8 mouse cellular contexts compared by ENCODE assay signal in the genomic region with DNA sequence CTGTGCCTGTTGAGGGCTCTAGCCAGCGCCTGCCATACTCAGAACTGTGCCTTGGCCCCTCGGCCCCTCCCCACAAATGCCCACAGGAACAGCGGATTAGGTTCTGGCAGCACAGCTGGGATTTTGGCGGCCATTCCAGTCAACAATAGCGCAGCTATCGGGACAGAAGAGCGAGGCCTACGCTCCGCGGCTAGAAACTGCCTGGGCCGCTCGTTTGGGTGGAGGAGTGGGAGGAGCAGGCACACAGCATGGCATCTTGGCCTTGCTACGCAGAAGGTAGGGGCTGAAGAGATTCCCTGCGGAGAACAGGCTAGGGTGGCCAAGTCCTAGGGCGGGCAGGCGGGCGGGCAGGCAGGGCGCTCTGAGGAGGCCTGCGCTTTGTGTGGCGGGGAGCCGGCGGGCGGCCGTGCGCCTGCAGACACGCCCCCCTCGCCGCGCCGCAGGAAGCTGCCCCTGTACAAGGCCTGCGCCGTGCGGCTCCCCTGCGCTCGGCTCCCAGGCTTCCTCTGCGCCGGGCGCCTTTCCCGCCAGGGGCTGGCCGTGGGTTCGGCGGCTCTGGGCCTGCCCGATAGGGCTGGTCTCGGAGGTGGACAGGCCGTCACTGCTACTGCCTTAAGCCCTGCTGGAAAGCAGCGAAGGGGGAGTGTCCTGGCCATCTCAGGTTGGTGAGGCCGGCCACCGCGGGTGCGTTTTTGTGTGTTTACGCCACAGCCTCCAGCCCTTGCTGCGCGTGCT. TPM values are rescaled to one million over a fixed set of nuclear protein-coding genes. Genes with fewer than 3 reads are reported as not detected.
DNase-seq lines count a peak whose midpoint lies in the region; ATAC-seq and TF ChIP-seq lines count a peak whose summit lies in the region.

No protein-coding gene starts in this region.

- in situ Hi-C loops in CH12.LX (cut with MboI; ENCODE audit: low pct_ligation_motif_present, low pct_unique_long_range_greater_than_20kb, low sequenced_read_pairs) = no loop called here

- H3K4me1 ChIP-seq in CH12.LX (ENCODE audit: control insufficient read depth in 1 of 2, insufficient read depth in 2 of 2) = peaks cover 2 to 65% of the 10 kb centered on the region in 2 experiments; a peak in 3 of 4 replicates
- H3K4me1 ChIP-seq in forebrain, embryonic 11.5 days (replicated peaks; ENCODE audit: control insufficient read depth, insufficient read depth, low read length) = peaks cover 14% of the 10 kb centered on the region
- H3K4me1 ChIP-seq in heart, embryonic 16.5 days (ENCODE audit: control insufficient read depth, insufficient read depth, low read length) = peaks cover 53% of the 10 kb centered on the region
- peaks cover 81% of the 10 kb centered on the region for H3K4me1 ChIP-seq in liver, embryonic 15.5 days (replicated peaks)
- peaks cover 18% of the 10 kb centered on the region for H3K4me1 ChIP-seq in neural tube, embryonic 11.5 days (ENCODE audit: control insufficient read depth, insufficient read depth, low read length)
- H3K4me1 ChIP-seq in stomach, embryonic 16.5 days (ENCODE audit: control insufficient read depth, insufficient read depth, low read length) = peaks cover 34% of the 10 kb centered on the region

- no peaks in the 10 kb centered on the region for H3K27me3 ChIP-seq in CH12.LX (replicated peaks)
- no peaks in the 10 kb centered on the region for H3K27me3 ChIP-seq in forebrain, embryonic 11.5 days (ENCODE audit: control insufficient read depth, insufficient read depth, low read length)
- no peaks in the 10 kb centered on the region for H3K27me3 ChIP-seq in heart, embryonic 16.5 days (ENCODE audit: control insufficient read depth, insufficient read depth, low read length)
- H3K27me3 ChIP-seq in liver, embryonic 15.5 days = no peaks in the 10 kb centered on the region
- no peaks in the 10 kb centered on the region for H3K27me3 ChIP-seq in neural tube, embryonic 11.5 days (ENCODE audit: control insufficient read depth, insufficient read depth, low read length)
- no peaks in the 10 kb centered on the region for H3K27me3 ChIP-seq in stomach, embryonic 16.5 days (ENCODE audit: control insufficient read depth, insufficient read depth, low read length)

- TF ChIP-seq POLR2A in CH12.LX (IDR thresholded peaks at IDR 0.05; ENCODE audit: low read depth, low read length) = peak; percentile 61

- peak overlapping the region; percentile 84 for H3K27ac ChIP-seq in CH12.LX (ENCODE audit: insufficient read depth, low read depth)
- peak overlapping the region; percentile 100 for H3K27ac ChIP-seq in forebrain, embryonic 11.5 days (ENCODE audit: low read depth, low read length)
- peak overlapping the region; percentile 100 for H3K27ac ChIP-seq in heart, embryonic 16.5 days (ENCODE audit: low read length)
- peak overlapping the region; percentile 89 for H3K27ac ChIP-seq in liver, embryonic 15.5 days (replicated peaks)
- peak overlapping the region; percentile 96 for H3K27ac ChIP-seq in neural tube, embryonic 11.5 days (ENCODE audit: low read depth, low read length)
- peak overlapping the region; percentile 99 for H3K27ac ChIP-seq in stomach, embryonic 16.5 days (ENCODE audit: low read length)

- peak; percentile 64 for DNase-seq in CH12.LX (ENCODE audit: extremely low read depth)
- peak; percentile 61 for DNase-seq in c-Kit-positive CD71-positive TER-119-negative erythroid progenitor cells, embryonic 14.5 days (ENCODE audit: low read depth)
- DNase-seq in forebrain, embryonic 11.5 days (ENCODE audit: low spot score) = peak; percentile 91
- peak; percentile 91 to 93 for DNase-seq in kidney, postnatal 36 days
- DNase-seq in neural tube, embryonic 11.5 days (ENCODE audit: low spot score) = peak; percentile 89

- TF ChIP-seq CTCF in CH12.LX (conservative IDR thresholded peaks at IDR 0.05 in 1 of 2, IDR thresholded peaks at IDR 0.05 in 1 of 2; ENCODE audit: low read depth in 2 of 2, low read length in 2 of 2) = no peak

- peak overlapping the region; percentile 69 to 86 (median 75) for H3K4me3 ChIP-seq in CH12.LX (replicated peaks in 1 of 3; ENCODE audit: low read depth in 2 of 3, low read length in 2 of 3, poor library complexity in 1 of 3)
- peak overlapping the region; percentile 60 for H3K4me3 ChIP-seq in forebrain, embryonic 11.5 days (ENCODE audit: low read depth, low read length)
- H3K4me3 ChIP-seq in heart, embryonic 16.5 days (ENCODE audit: low read length) = peak overlapping the region; percentile 91
- H3K4me3 ChIP-seq in liver, embryonic 15.5 days (replicated peaks) = peak overlapping the region; percentile 71
- H3K4me3 ChIP-seq in neural tube, embryonic 11.5 days (ENCODE audit: low read depth, low read length) = peak overlapping the region; percentile 68
- H3K4me3 ChIP-seq in stomach, embryonic 16.5 days (replicated peaks; ENCODE audit: low read length) = peak overlapping the region; percentile 67

- under 1% methylated on average over 53 of the region's 53 CpGs for WGBS in forebrain, embryonic 11.5 days
- WGBS in heart, embryonic 16.5 days = under 1% methylated on average over 53 of the region's 53 CpGs
- WGBS in liver, embryonic 15.5 days (ENCODE audit: insufficient replicate concordance) = under 1% methylated on average over 49 of the region's 53 CpGs
- WGBS in neural tube, embryonic 11.5 days = under 1% methylated on average over 46 of the region's 53 CpGs
- under 1% methylated on average over 51 of the region's 53 CpGs for WGBS in stomach, embryonic 16.5 days

- H3K79me2 ChIP-seq in CH12.LX (replicated peaks; ENCODE audit: control insufficient read depth, extremely low read depth, insufficient read depth, poor library complexity, severe bottlenecking) = peaks cover 28% of the 10 kb centered on the region

- peaks cover 0 to 16% of the 10 kb centered on the region in 2 experiments for H3K36me3 ChIP-seq in CH12.LX (replicated peaks in 1 of 2; ENCODE audit: control insufficient read depth in 1 of 2, insufficient read depth in 1 of 2, low read length in 1 of 2)
- H3K36me3 ChIP-seq in forebrain, embryonic 11.5 days (ENCODE audit: control insufficient read depth, insufficient read depth, low read length) = no peaks in the 10 kb centered on the region
- H3K36me3 ChIP-seq in heart, embryonic 16.5 days (ENCODE audit: control insufficient read depth, insufficient read depth) = no peaks in the 10 kb centered on the region; the same call in 1 of the 2 replicates
- H3K36me3 ChIP-seq in liver, embryonic 15.5 days (replicated peaks) = no peaks in the 10 kb centered on the region
- H3K36me3 ChIP-seq in neural tube, embryonic 11.5 days (ENCODE audit: control insufficient read depth, insufficient read depth, low read length) = no peaks in the 10 kb centered on the region
- no peaks in the 10 kb centered on the region for H3K36me3 ChIP-seq in stomach, embryonic 16.5 days (ENCODE audit: control insufficient read depth, insufficient read depth, low read length)

- peak; percentile 87 for ATAC-seq in forebrain, embryonic 11.5 days (replicated peaks; ENCODE audit: low FRiP score)
- ATAC-seq in heart, embryonic 16.5 days (replicated peaks; ENCODE audit: extremely low read depth, insufficient read depth, low FRiP score) = peak; percentile 86
- ATAC-seq in liver, embryonic 15.5 days (ENCODE audit: insufficient read depth) = peak; percentile 85
- peak; percentile 90 for ATAC-seq in neural tube, embryonic 11.5 days (ENCODE audit: insufficient read depth, low FRiP score, low TSS enrichment)
- peak; percentile 90 for ATAC-seq in stomach, embryonic 16.5 days (ENCODE audit: insufficient read depth, low FRiP score)

- TF ChIP-seq RAD21 in CH12.LX (IDR thresholded peaks at IDR 0.05; ENCODE audit: low read depth, low read length) = no peak

- TF ChIP-seq EP300 in CH12.LX (IDR thresholded peaks at IDR 0.05; ENCODE audit: low read length) = no peak

- H3K9me3 ChIP-seq in CH12.LX (replicated peaks; ENCODE audit: low read length) = no peaks in the 10 kb centered on the region
- H3K9me3 ChIP-seq in forebrain, embryonic 11.5 days (ENCODE audit: control insufficient read depth, low read length) = no peaks in the 10 kb centered on the region
- H3K9me3 ChIP-seq in heart, embryonic 16.5 days (replicated peaks; ENCODE audit: control insufficient read depth, low read length) = no peaks in the 10 kb centered on the region
- H3K9me3 ChIP-seq in liver, embryonic 15.5 days (replicated peaks) = no peaks in the 10 kb centered on the region
- no peaks in the 10 kb centered on the region for H3K9me3 ChIP-seq in neural tube, embryonic 11.5 days (ENCODE audit: control insufficient read depth, low read length)
- H3K9me3 ChIP-seq in stomach, embryonic 16.5 days (replicated peaks; ENCODE audit: control insufficient read depth, low read length) = no peaks in the 10 kb centered on the region

- H3K9ac ChIP-seq in CH12.LX (ENCODE audit: insufficient read depth, low read depth) = peak overlapping the region; percentile 88
- peak overlapping the region; percentile 92 for H3K9ac ChIP-seq in forebrain, embryonic 11.5 days (ENCODE audit: low read length)
- peak overlapping the region; percentile 95 for H3K9ac ChIP-seq in heart, embryonic 16.5 days (ENCODE audit: low read length)
- peak overlapping the region; percentile 69 for H3K9ac ChIP-seq in liver, embryonic 15.5 days
- peak overlapping the region; percentile 94 for H3K9ac ChIP-seq in neural tube, embryonic 11.5 days (ENCODE audit: low read length)
- peak overlapping the region; percentile 83 for H3K9ac ChIP-seq in stomach, embryonic 16.5 days (ENCODE audit: low read length)

- H3K4me2 ChIP-seq in CH12.LX (ENCODE audit: insufficient read depth, low read depth, poor library complexity, severe bottlenecking) = peak overlapping the region; percentile 76
- H3K4me2 ChIP-seq in forebrain, embryonic 11.5 days (ENCODE audit: low read depth, low read length, severe bottlenecking) = peak overlapping the region; percentile 80
- H3K4me2 ChIP-seq in heart, embryonic 16.5 days (ENCODE audit: low read depth, low read length) = peak overlapping the region; percentile 92
- H3K4me2 ChIP-seq in liver, embryonic 15.5 days = peak overlapping the region; percentile 98
- H3K4me2 ChIP-seq in neural tube, embryonic 11.5 days (ENCODE audit: low read depth) = peak overlapping the region; percentile 59
- peak overlapping the region; percentile 71 for H3K4me2 ChIP-seq in stomach, embryonic 16.5 days (ENCODE audit: low read depth, low read length)

- dilution Hi-C loops in CH12.LX (cut with MboI; ENCODE audit: extremely low pct_ligation_motif_present, extremely low pct_unique_long_range_greater_than_20kb, low sequenced_read_pairs) = no loop called here

RNA-seq across cellular contexts. Expression of gene Numa1, which starts 36.0 kb away (rescaled TPM):
- total RNA-seq in CH12.LX (2012; rRNA removed) = 56.4 and 57.6 TPM in 2 replicates
- 38.0 and 38.2 TPM in 2 replicates for total RNA-seq in CH12.LX (2014; rRNA removed)
- 75.7 and 79.5 TPM in 2 replicates for polyA plus RNA-seq in CH12.LX (2012; ENCODE audit: insufficient read length, low read depth)
- 112 and 114 TPM in 2 replicates for polyA plus RNA-seq in forebrain, embryonic 11.5 days (2014; fragmentation: Nextera tagmentation; extraction: Ambion mirVana)
- polyA plus RNA-seq in heart, embryonic 16.5 days (2015; fragmentation: Nextera tagmentation; extraction: Ambion mirVana) = 41.0 and 46.5 TPM in 2 replicates
- polyA plus RNA-seq in liver, embryonic 15.5 days (2015; fragmentation: Nextera tagmentation; extraction: Ambion mirVana) = 30.1 and 33.6 TPM in 2 replicates
- polyA plus RNA-seq in neural tube, embryonic 11.5 days (2014; fragmentation: Nextera tagmentation; extraction: Ambion mirVana) = 89.9 and 102 TPM in 2 replicates
- polyA plus RNA-seq in stomach, embryonic 16.5 days (2015; fragmentation: Nextera tagmentation; extraction: Ambion mirVana) = 60.9 and 64.3 TPM in 2 replicates

RNA-seq across cellular contexts. Expression of gene Lrrc51, which starts 36.2 kb away (rescaled TPM):
- total RNA-seq in CH12.LX (2012; rRNA removed) (3.9 and 5.6 TPM in 2 replicates), CH12.LX (2014; rRNA removed) (5.2 and 6.6 TPM in 2 replicates)
- polyA plus RNA-seq in CH12.LX (2012; ENCODE audit: insufficient read length, low read depth) = 3.2 and 4.9 TPM in 2 replicates
- 8.3 and 8.6 TPM in 2 replicates for polyA plus RNA-seq in forebrain, embryonic 11.5 days (2014; fragmentation: Nextera tagmentation; extraction: Ambion mirVana)
- 5.9 and 7.0 TPM in 2 replicates for polyA plus RNA-seq in heart, embryonic 16.5 days (2015; fragmentation: Nextera tagmentation; extraction: Ambion mirVana)
- 1.6 and 1.7 TPM in 2 replicates for polyA plus RNA-seq in liver, embryonic 15.5 days (2015; fragmentation: Nextera tagmentation; extraction: Ambion mirVana)
- polyA plus RNA-seq in neural tube, embryonic 11.5 days (2014; fragmentation: Nextera tagmentation; extraction: Ambion mirVana) = 7.9 and 8.8 TPM in 2 replicates
- 10.3 and 11.5 TPM in 2 replicates for polyA plus RNA-seq in stomach, embryonic 16.5 days (2015; fragmentation: Nextera tagmentation; extraction: Ambion mirVana)

RNA-seq across cellular contexts. Expression of gene Il18bp, which starts 48.6 kb away (rescaled TPM):
- 1.9 and 2.6 TPM in 2 replicates for total RNA-seq in CH12.LX (2012; rRNA removed)
- 1.7 and 1.9 TPM in 2 replicates for total RNA-seq in CH12.LX (2014; rRNA removed)
- polyA plus RNA-seq in CH12.LX (2012; ENCODE audit: insufficient read length, low read depth) = 2.9 and 3.3 TPM in 2 replicates
- polyA plus RNA-seq in forebrain, embryonic 11.5 days (2014; fragmentation: Nextera tagmentation; extraction: Ambion mirVana) = 4.1 and 5.5 TPM in 2 replicates
- 1.9 and 3.2 TPM in 2 replicates for polyA plus RNA-seq in heart, embryonic 16.5 days (2015; fragmentation: Nextera tagmentation; extraction: Ambion mirVana)
- 22.9 and 31.8 TPM in 2 replicates for polyA plus RNA-seq in liver, embryonic 15.5 days (2015; fragmentation: Nextera tagmentation; extraction: Ambion mirVana)
- polyA plus RNA-seq in neural tube, embryonic 11.5 days (2014; fragmentation: Nextera tagmentation; extraction: Ambion mirVana) = 3.4 TPM in 2 replicates
- 2.6 and 3.3 TPM in 2 replicates for polyA plus RNA-seq in stomach, embryonic 16.5 days (2015; fragmentation: Nextera tagmentation; extraction: Ambion mirVana)

Comparison
In these comparisons a context has a peak if more than half of its experiments do, and no peak if none do; other contexts are left out.
1. Peak in every context shown above with its lines: DNase-seq, ATAC-seq, H3K4me3 ChIP-seq and H3K27ac ChIP-seq.